Mouse (Mus musculus) CH12.LX (cell line): ENCODE measurements around the gene Zfp651.

Source experiments
- BHLHE40 ChIP-seq: IDR thresholded peaks from 2 replicates; pipeline ENCODE4 v1.6.1; 2011; ENCODE audit warnings: mild to moderate bottlenecking, low read depth, low read length, improper control_type of control experiment
- CHD2 ChIP-seq: IDR thresholded peaks from 2 replicates; pipeline ENCODE4 v1.6.1; 2011; ENCODE audit warnings: low read length, improper control_type of control experiment
- CTCF ChIP-seq, 2 experiments: IDR thresholded peaks in 1 of 2; conservative IDR thresholded peaks in 1 of 2; 2 replicates each; pipeline ENCODE4 v1.5.1; 2011 to 2012; ENCODE audit warnings: low read depth in 2 of 2, low read length in 2 of 2, improper control_type of control experiment in 1 of 2, inconsistent platforms in 1 of 2, mild to moderate bottlenecking in 1 of 2, moderate library complexity in 1 of 2
- E2F4 ChIP-seq: IDR thresholded peaks from 2 replicates; pipeline ENCODE4 v1.6.1; 2011; ENCODE audit warnings: low read depth, low read length, improper control_type of control experiment; ENCODE audit not compliant: insufficient replicate concordance
- EP300 ChIP-seq: IDR thresholded peaks from 2 replicates; pipeline ENCODE4 v1.6.1; 2011; ENCODE audit warnings: low read length, improper control_type of control experiment
- MAX ChIP-seq: IDR thresholded peaks from 2 replicates; pipeline ENCODE4 v1.6.1; 2011; ENCODE audit warnings: low read length, improper control_type of control experiment
- MAZ ChIP-seq: IDR thresholded peaks from 2 replicates; pipeline ENCODE4 v1.6.1; 2012; ENCODE audit warnings: low read depth, mild to moderate bottlenecking, inconsistent platforms, low read length, improper control_type of control experiment, moderate library complexity
- MEF2A ChIP-seq: IDR thresholded peaks from 2 replicates; pipeline ENCODE4 v1.6.1; 2014; ENCODE audit warnings: low read depth, mild to moderate bottlenecking, inconsistent platforms, low read length, improper control_type of control experiment, borderline replicate concordance
- MXI1 ChIP-seq: IDR thresholded peaks from 2 replicates; pipeline ENCODE4 v1.6.1; 2011; ENCODE audit warnings: mild to moderate bottlenecking, low read depth, low read length, improper control_type of control experiment
- NRF1 ChIP-seq: IDR thresholded peaks from 2 replicates; pipeline ENCODE4 v1.6.1; 2014; ENCODE audit warnings: low read depth, mild to moderate bottlenecking, inconsistent platforms, low read length, improper control_type of control experiment, moderate library complexity
- POLR2A ChIP-seq: IDR thresholded peaks from 2 replicates; pipeline ENCODE4 v1.6.1; 2011; ENCODE audit warnings: low read depth, mild to moderate bottlenecking, improper control_type of control experiment, low read length
- SMC3 ChIP-seq: IDR thresholded peaks from 2 replicates; pipeline ENCODE4 v1.6.1; 2011; ENCODE audit warnings: low read depth, low read length, improper control_type of control experiment
- TBP ChIP-seq: conservative IDR thresholded peaks from 2 replicates; pipeline ENCODE4 v1.6.1; 2011; ENCODE audit warnings: low read depth, low read length, improper control_type of control experiment
- ZNF384 ChIP-seq: IDR thresholded peaks from 2 replicates; pipeline ENCODE4 v1.6.1; 2012; ENCODE audit warnings: low read depth, low read length, improper control_type of control experiment, inconsistent platforms

DNA sequence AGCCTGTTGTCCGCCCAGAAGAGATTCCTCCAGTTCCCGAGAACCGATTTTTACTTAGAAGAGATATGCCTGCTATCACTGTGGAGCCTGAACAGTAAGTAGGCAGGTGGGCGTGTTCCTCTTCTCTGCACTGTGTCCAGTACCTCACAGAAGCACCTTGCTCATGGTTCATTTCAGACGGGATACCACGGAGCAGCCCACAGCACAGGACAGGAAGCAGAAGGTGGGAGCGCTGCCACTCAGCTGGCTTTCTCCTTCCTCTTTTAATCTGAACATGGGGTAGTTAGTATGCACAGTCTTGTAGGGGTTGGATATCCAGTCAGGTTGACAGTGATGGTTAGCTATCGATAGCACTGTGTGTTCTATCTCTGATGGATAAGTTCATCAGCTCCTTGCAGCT lies 15.1 kb upstream of the Zfp651 start:
- TF ChIP-seq MAZ (no peak), CTCF (conservative IDR thresholded peaks at IDR 0.05 in 1 of 2, IDR thresholded peaks at IDR 0.05 in 1 of 2; ENCODE audit: low read depth in 2 of 2, low read length in 2 of 2) (no peak), CHD2 (no peak), BHLHE40 (no peak), POLR2A (no peak), EP300 (no peak), E2F4 (no peak), MAX (no peak), MXI1 (no peak), TBP (no peak), MEF2A (no peak), NRF1 (no peak), ZNF384 (no peak), SMC3 (no peak)
